Mouse (Mus musculus) liver, embryonic 18 days (tissue): ENCODE data around the gene Tab1. TPM values are rescaled to one million over a fixed set of nuclear protein-coding genes. Genes with fewer than 3 reads are reported as not detected.

Experiments used
- polyA plus RNA-seq: library from polyadenylated mRNA; depleted of rRNA; stranded (reverse); fragments of >200 nt; gene quantifications from 2 replicates; pipeline ENCODE4 v1.2.3, GENCODE M21; 2012; rRNA removed

The Tab1 gene
- polyA plus RNA-seq = 7.9 and 9.1 TPM in 2 replicates

GRCm38 (mm10) chr15:80132993-80133586 is at the start of gene Tab1:
TSS of gene Tab1 (plus strand) at chr15:80133127.

GRCm38 (mm10) chr15:80091121-80091955 is 41.6 kb upstream of the Tab1 start, which contains the start of the genes Syngr1 and Rpl3:
TSS of gene Syngr1 (plus strand) at chr15:80091334.
TSS of gene Rpl3 (minus strand) at chr15:80091868.

GRCm38 (mm10) chr15:80173001-80173771 is 40.3 kb downstream of the Tab1 start, which contains the start of gene Mgat3:
TSS of gene Mgat3 (plus strand) at chr15:80173721.

Other genes with a start within 250 kb of the Tab1 start
- gene Apobec3, start 241.5 kb upstream of the Tab1 start, polyA plus RNA-seq = 31.2 and 32.9 TPM in 2 replicates
- 2.4 and 3.2 TPM in 2 replicates for gene Cbx7, start 162.0 kb upstream of the Tab1 start, polyA plus RNA-seq
- gene Pdgfb, start 118.2 kb upstream of the Tab1 start, polyA plus RNA-seq = 1.7 and 1.8 TPM in 2 replicates
- gene Syngr1, start 41.8 kb upstream of the Tab1 start, polyA plus RNA-seq = 8.7 and 8.8 TPM in 2 replicates
- gene Rpl3, start 41.3 kb upstream of the Tab1 start, polyA plus RNA-seq = 547 and 625 TPM in 2 replicates
- gene Mgat3, start 40.6 kb downstream of the Tab1 start, polyA plus RNA-seq = 0.50 and 0.60 TPM in 2 replicates
- gene Mief1, start 100.9 kb downstream of the Tab1 start, polyA plus RNA-seq = 4.3 and 4.9 TPM in 2 replicates
- not detected in 2 replicates for gene AC140267.1, start 102.7 kb downstream of the Tab1 start, polyA plus RNA-seq
- 178 and 201 TPM in 2 replicates for gene Atf4, start 122.1 kb downstream of the Tab1 start, polyA plus RNA-seq
- 18.3 and 19.5 TPM in 2 replicates for gene Rps19bp1, start 131.2 kb downstream of the Tab1 start, polyA plus RNA-seq
- under 0.01 and 0.01 TPM in 2 replicates for gene Cacna1i, start 154.1 kb downstream of the Tab1 start, polyA plus RNA-seq